Mouse (Mus musculus) CH12.LX (cell line): ENCODE data around the gene Wnt5b.

Experiments
- CTCF ChIP-seq, 2 experiments: IDR thresholded peaks in 1 of 2; conservative IDR thresholded peaks in 1 of 2; 2 replicates each; pipeline ENCODE4 v1.5.1; 2011 to 2012; ENCODE audit warnings: low read depth in 2 of 2, low read length in 2 of 2, improper control_type of control experiment in 1 of 2, inconsistent platforms in 1 of 2, mild to moderate bottlenecking in 1 of 2, moderate library complexity in 1 of 2
- ELF1 ChIP-seq: IDR thresholded peaks from 2 replicates; pipeline ENCODE4 v1.6.1; 2014; ENCODE audit warnings: low read depth, mild to moderate bottlenecking, inconsistent platforms, low read length, improper control_type of control experiment
- POLR2A ChIP-seq: IDR thresholded peaks from 2 replicates; pipeline ENCODE4 v1.6.1; 2011; ENCODE audit warnings: low read depth, mild to moderate bottlenecking, improper control_type of control experiment, low read length
- UBTF ChIP-seq: IDR thresholded peaks from 2 replicates; pipeline ENCODE4 v1.6.1; 2012; ENCODE audit warnings: low read depth, mild to moderate bottlenecking, inconsistent platforms, low read length, improper control_type of control experiment, moderate library complexity
- USF1 ChIP-seq: IDR thresholded peaks from 2 replicates; pipeline ENCODE4 v1.6.1; 2014; ENCODE audit warnings: low read depth, mild to moderate bottlenecking, inconsistent platforms, low read length, improper control_type of control experiment

DNA sequence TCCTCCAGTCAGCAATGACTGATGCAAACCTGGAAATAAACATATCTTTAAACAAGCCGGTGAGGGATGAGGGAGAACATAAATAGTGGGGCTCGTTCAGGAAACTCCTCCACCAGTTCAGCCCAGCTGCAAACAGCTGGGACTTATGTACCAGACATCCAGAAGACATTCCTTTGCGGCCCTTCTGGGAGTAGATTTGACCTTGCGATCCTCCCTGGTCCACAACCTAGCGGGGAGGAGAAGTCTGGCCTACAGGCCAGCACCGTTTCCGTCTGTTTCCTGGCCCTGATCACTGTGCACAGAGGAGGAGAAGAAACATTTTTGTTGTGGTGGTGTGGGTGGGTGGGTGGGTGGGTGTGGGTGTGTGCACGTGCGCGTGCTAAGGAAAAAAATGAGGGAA is 18.4 kb upstream of the Wnt5b start:
- TF ChIP-seq UBTF (no peak), POLR2A (no peak), USF1 (no peak), CTCF (conservative IDR thresholded peaks at IDR 0.05 in 1 of 2, IDR thresholded peaks at IDR 0.05 in 1 of 2; ENCODE audit: low read depth in 2 of 2, low read length in 2 of 2) (no peak), ELF1 (no peak)
